Mouse (Mus musculus): ENCODE results near the gene AI182371. TPM values are rescaled to one million over a fixed set of nuclear protein-coding genes. Genes with fewer than 3 reads are reported as not detected.

The AI182371 gene
- polyA plus RNA-seq (2012; ENCODE audit: insufficient read depth, insufficient read length, low replicate concordance, missing spikeins): not detected in 2 replicates

DNA sequence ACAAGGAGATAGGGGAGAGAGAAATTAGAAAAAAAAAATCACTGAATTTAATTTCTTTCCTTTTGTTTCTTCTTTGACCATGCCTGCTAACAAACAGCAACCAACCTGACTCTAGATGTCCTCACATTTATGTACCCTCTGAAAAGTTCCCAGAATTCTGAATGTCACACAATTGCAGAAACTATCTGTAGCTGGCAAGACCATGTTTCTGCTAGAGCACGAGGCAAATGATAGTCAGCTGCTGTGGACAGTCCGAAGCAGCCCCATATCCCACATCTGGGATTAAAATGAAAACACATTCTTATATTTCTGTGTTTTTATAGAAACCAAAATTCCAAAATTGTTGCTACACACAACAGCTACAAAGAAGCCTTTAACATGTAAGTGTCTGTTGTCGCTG is at the start of gene AI182371:
Gene AI182371 (minus strand): TSS at position 101 of the 400 bp plus-strand sequence.
- no peak within 1 kb of the TSS for H3K4me3 ChIP-seq (ENCODE audit: insufficient read depth, low read depth, low read length)
- 97% methylated on average over 3 of the region's 3 CpGs for WGBS
- H3K4me1 ChIP-seq (ENCODE audit: control insufficient read depth, insufficient read depth, low read length): no peaks in the 10 kb centered on the region
- H3K27ac ChIP-seq (ENCODE audit: insufficient read depth, low read depth, low read length): no peak within 1 kb of the TSS
- TF ChIP-seq CTCF (IDR thresholded peaks at IDR 0.05; ENCODE audit: insufficient read depth, low read depth, low read length) (no peak), POLR2A (IDR thresholded peaks at IDR 0.05; ENCODE audit: insufficient read depth, low read depth, low read length) (no peak)

DNA sequence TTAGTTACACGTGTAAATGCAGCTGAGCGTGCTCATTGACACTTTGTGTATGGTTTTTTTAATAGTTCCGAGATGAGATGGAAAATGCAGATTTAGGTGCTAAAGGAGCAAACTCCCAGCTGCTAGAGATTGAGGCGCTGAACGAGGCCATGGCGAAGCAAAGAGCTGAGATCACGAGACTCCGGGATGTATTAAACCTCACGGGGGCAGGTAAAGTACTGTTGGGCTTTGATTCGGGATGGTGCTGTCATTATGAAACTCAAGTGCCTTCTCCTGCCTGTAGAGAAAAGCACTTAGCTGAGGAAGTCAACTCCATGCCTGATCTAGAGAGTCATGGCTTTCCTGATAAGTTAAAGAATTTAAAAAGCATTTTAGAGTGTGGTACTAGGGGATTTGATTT is 47.5 kb upstream of the AI182371 start:
- TF ChIP-seq CTCF (IDR thresholded peaks at IDR 0.05; ENCODE audit: insufficient read depth, low read depth, low read length): no peak
- no peak for TF ChIP-seq POLR2A (IDR thresholded peaks at IDR 0.05; ENCODE audit: insufficient read depth, low read depth, low read length)
- WGBS: 95% methylated on average over 10 of the region's 10 CpGs
- no peak overlapping the region for H3K4me3 ChIP-seq (ENCODE audit: insufficient read depth, low read depth, low read length)

GRCm38 (mm10) chr2:35141673-35142072 is 40.3 kb upstream of the AI182371 start:
- no peak overlapping the region for H3K27ac ChIP-seq (ENCODE audit: insufficient read depth, low read depth, low read length)
- no peaks in the 10 kb centered on the region for H3K4me1 ChIP-seq (ENCODE audit: control insufficient read depth, insufficient read depth, low read length)
- WGBS: 87% methylated on average over 3 of the region's 3 CpGs
- TF ChIP-seq POLR2A (IDR thresholded peaks at IDR 0.05; ENCODE audit: insufficient read depth, low read depth, low read length) (no peak), CTCF (IDR thresholded peaks at IDR 0.05; ENCODE audit: insufficient read depth, low read depth, low read length) (no peak)
- H3K4me3 ChIP-seq (ENCODE audit: insufficient read depth, low read depth, low read length): no peak overlapping the region

More for the DNA sequence above, 47.5 kb upstream of the AI182371 start:
- Histone ChIP-seq H3K27ac (ENCODE audit: insufficient read depth, low read depth, low read length) (no peak overlapping the region), H3K4me1 (ENCODE audit: control insufficient read depth, insufficient read depth, low read length) (no peaks in the 10 kb centered on the region)

DNA sequence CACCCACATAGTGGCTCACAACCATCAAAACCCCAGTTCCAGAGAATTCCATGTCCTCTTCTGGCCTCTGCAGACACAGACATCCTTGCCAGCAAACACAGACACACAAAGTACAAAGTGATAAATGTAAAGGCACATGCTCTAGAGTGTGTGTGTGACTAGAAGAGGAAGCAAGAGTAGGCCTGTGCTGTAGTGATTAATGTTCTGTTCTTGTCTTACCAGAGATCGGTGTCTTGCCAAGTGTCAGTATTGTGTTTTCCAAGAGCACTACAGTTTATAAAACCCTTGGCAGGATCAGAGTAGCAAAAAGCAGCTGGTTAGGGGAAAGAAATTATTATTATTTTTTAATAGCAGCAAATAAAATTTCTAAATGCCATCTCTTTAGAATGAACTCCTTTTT is 37.2 kb upstream of the AI182371 start:
- TF ChIP-seq POLR2A (IDR thresholded peaks at IDR 0.05; ENCODE audit: insufficient read depth, low read depth, low read length): no peak
- no peak for TF ChIP-seq CTCF (IDR thresholded peaks at IDR 0.05; ENCODE audit: insufficient read depth, low read depth, low read length)
- Histone ChIP-seq H3K27ac (ENCODE audit: insufficient read depth, low read depth, low read length) (no peak overlapping the region), H3K4me1 (ENCODE audit: control insufficient read depth, insufficient read depth, low read length) (no peaks in the 10 kb centered on the region), H3K4me3 (ENCODE audit: insufficient read depth, low read depth, low read length) (no peak overlapping the region)
- WGBS: 90% methylated on average over 1 of the region's 1 CpGs

DNA sequence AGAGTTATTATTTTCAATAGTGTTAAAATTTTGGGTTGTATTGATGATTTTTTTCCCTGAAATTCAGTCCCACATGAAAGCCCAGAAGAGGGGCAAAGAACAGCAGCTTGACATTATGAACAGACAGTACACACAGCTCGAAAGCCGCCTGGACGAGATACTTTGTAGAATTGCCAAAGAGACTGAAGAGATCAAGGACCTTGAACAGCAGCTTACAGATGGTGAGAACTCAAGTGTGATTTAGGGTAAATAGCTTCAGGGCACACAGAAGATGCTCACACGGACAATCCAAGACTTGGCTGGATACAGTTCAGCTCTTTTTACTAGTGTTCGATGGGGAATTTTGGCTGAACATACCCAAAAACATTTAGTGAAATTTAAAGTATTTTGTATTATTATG is 32.5 kb upstream of the AI182371 start:
- Histone ChIP-seq H3K27ac (ENCODE audit: insufficient read depth, low read depth, low read length) (no peak overlapping the region), H3K4me3 (ENCODE audit: insufficient read depth, low read depth, low read length) (no peak overlapping the region), H3K4me1 (ENCODE audit: control insufficient read depth, insufficient read depth, low read length) (no peaks in the 10 kb centered on the region)
- 70% methylated on average over 5 of the region's 5 CpGs for WGBS
- no peak for TF ChIP-seq POLR2A (IDR thresholded peaks at IDR 0.05; ENCODE audit: insufficient read depth, low read depth, low read length)
- no peak for TF ChIP-seq CTCF (IDR thresholded peaks at IDR 0.05; ENCODE audit: insufficient read depth, low read depth, low read length)

GRCm38 (mm10) chr2:35132662-35133055 is 31.3 kb upstream of the AI182371 start:
- H3K4me3 ChIP-seq (ENCODE audit: insufficient read depth, low read depth, low read length): peak overlapping the region; percentile 54
- H3K4me1 ChIP-seq (ENCODE audit: control insufficient read depth, insufficient read depth, low read length): no peaks in the 10 kb centered on the region
- 6% methylated on average over 5 of the region's 5 CpGs for WGBS
- peak overlapping the region; percentile 45; the same call in 1 of the 2 replicates for H3K27ac ChIP-seq (ENCODE audit: insufficient read depth, low read depth, low read length)
- no peak for TF ChIP-seq POLR2A (IDR thresholded peaks at IDR 0.05; ENCODE audit: insufficient read depth, low read depth, low read length)
- no peak for TF ChIP-seq CTCF (IDR thresholded peaks at IDR 0.05; ENCODE audit: insufficient read depth, low read depth, low read length)

GRCm38 (mm10) chr2:35131991-35132661 is 30.8 kb upstream of the AI182371 start:
- no peaks in the 10 kb centered on the region for H3K4me1 ChIP-seq (ENCODE audit: control insufficient read depth, insufficient read depth, low read length)
- TF ChIP-seq CTCF (IDR thresholded peaks at IDR 0.05; ENCODE audit: insufficient read depth, low read depth, low read length): no peak
- TF ChIP-seq POLR2A (IDR thresholded peaks at IDR 0.05; ENCODE audit: insufficient read depth, low read depth, low read length): no peak
- peak overlapping the region; percentile 54 for H3K4me3 ChIP-seq (ENCODE audit: insufficient read depth, low read depth, low read length)
- under 1% methylated on average over 21 of the region's 21 CpGs for WGBS
- peak overlapping the region; percentile 45; the same call in 1 of the 2 replicates for H3K27ac ChIP-seq (ENCODE audit: insufficient read depth, low read depth, low read length)

DNA sequence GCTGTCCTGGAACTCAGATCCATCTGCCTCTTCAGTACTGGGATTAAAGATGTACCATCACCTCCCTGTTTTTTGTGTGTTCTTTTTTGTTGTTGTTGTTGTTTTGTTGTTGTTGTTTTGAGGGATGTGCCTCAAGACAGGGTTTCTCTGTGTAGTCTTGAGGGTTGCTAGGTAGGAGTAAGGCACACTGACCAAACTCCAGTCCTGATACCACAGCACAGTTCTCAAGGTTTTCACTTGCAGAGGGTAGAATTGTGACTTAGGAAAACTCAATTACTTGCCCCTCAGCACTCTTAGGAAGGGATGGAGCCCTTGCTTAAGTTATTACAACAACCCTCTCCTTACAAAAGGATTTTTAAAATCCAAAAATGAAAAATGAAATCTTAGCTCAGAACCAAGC is 30.1 kb upstream of the AI182371 start:
- Histone ChIP-seq H3K27ac (ENCODE audit: insufficient read depth, low read depth, low read length) (no peak overlapping the region), H3K4me3 (ENCODE audit: insufficient read depth, low read depth, low read length) (no peak overlapping the region), H3K4me1 (ENCODE audit: control insufficient read depth, insufficient read depth, low read length) (no peaks in the 10 kb centered on the region)
- TF ChIP-seq CTCF (IDR thresholded peaks at IDR 0.05; ENCODE audit: insufficient read depth, low read depth, low read length): no peak
- no peak for TF ChIP-seq POLR2A (IDR thresholded peaks at IDR 0.05; ENCODE audit: insufficient read depth, low read depth, low read length)

DNA sequence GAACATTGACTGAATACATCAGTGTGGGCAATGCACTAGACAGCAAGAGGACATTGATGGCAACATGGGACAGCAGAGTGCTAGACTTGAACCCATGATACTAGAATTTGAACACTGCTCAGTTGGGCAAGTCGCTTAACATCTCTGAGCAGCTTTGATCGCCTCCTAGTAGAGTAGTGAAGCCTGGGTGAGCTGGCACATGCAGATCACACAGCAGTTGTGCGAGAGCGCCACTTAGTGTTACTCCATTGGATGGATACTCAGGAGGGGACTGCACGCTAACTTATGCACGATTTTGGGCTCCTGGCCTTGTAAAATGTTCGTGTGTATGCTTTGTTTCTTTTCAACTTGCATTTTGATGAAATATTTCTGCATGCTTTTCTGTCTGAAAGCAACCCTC is 23.4 kb upstream of the AI182371 start:
- Histone ChIP-seq H3K27ac (ENCODE audit: insufficient read depth, low read depth, low read length) (no peak overlapping the region), H3K4me1 (ENCODE audit: control insufficient read depth, insufficient read depth, low read length) (no peaks in the 10 kb centered on the region), H3K4me3 (ENCODE audit: insufficient read depth, low read depth, low read length) (no peak overlapping the region)
- no peak for TF ChIP-seq CTCF (IDR thresholded peaks at IDR 0.05; ENCODE audit: insufficient read depth, low read depth, low read length)
- TF ChIP-seq POLR2A (IDR thresholded peaks at IDR 0.05; ENCODE audit: insufficient read depth, low read depth, low read length): no peak
- 74% methylated on average over 7 of the region's 7 CpGs for WGBS
